Mouse (Mus musculus): ENCODE results near the gene Zc3hav1. TPM values are rescaled to one million over a fixed set of nuclear protein-coding genes. Genes with fewer than 3 reads are reported as not detected.
"Not testable (repeated sequence)": the region's sequence is repeated elsewhere in the genome, so short reads cannot be mapped to it uniquely, and the experiment has no call there.

The Zc3hav1 gene
- total RNA-seq (2015; ENCODE audit: low replicate concordance) (266 and 278 TPM in 2 replicates), total RNA-seq (2017; ENCODE audit: low replicate concordance) (348 and 360 TPM in 2 replicates)

DNA sequence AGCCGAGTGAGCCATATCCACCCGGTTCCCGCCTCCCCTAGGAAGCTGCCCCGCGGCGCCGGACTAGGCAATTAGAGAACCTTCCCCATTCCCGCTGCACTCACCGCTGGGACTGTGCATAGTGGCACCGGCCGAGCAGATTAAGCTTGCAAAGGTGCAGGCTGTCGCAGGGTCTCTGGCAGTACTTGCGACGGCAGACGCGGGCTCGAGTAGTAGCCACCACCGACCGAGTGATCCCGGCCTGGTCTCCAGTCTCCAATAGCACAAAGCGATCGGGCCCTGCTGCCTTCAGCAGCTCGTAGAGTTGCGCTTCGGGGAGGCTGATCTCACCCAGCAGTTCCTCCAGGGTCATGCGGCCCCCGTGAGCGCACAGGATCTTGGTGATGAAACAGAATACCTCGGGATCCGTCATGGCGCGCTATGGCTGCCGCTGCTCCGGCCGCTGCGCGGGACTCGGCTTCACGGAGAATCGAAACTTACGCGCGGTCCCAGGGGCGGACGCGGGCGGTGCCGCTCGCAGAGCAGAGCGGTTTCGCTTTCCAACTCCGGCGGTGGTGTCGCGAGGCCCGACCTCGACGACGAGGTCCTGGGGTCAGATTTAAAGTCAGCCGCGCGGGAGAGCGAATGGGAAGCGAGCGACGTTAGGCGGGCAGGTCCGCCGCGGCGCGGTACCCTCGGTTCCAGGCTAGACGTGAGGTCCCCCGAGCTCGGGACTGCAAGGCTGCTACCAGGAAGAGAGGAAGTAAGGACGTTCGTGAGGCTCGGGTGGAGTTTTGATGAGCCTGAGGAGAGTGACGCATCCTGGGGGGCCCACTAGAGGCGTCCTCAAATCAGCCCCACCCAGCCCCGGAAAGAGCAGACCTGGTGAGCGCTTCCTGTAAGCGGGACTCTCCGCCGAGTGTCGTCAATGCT, at the start of gene Zc3hav1:
Gene Zc3hav1 (minus strand): TSS at position 793 of the 912 bp plus-strand sequence.
- ATAC-seq (replicated peaks; ENCODE audit: low FRiP score, poor library complexity, severe bottlenecking) = peak; percentile 79

DNA sequence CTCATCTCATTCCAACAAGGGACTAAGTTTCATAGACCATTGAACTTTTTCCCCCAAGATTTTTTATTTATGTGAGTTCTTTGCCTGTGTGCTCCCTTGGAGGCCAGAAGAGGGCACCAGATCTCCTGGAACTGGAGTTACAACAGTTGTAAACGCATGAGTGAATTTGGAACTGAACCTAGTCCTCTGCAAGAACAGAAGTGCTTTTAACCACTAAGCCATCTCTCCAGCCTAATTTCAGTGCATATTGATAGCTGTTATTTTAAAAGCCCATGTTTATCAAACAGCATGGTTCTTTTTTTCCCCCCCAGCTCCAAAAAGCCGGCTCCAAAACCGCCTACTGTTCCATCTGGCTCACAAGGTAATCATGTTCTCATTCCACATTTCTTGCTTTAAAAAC, 35.3 kb upstream of the Zc3hav1 start:
- ATAC-seq (replicated peaks; ENCODE audit: low FRiP score, poor library complexity, severe bottlenecking) = peak; percentile 69; the same call in 1 of the 2 replicates

DNA sequence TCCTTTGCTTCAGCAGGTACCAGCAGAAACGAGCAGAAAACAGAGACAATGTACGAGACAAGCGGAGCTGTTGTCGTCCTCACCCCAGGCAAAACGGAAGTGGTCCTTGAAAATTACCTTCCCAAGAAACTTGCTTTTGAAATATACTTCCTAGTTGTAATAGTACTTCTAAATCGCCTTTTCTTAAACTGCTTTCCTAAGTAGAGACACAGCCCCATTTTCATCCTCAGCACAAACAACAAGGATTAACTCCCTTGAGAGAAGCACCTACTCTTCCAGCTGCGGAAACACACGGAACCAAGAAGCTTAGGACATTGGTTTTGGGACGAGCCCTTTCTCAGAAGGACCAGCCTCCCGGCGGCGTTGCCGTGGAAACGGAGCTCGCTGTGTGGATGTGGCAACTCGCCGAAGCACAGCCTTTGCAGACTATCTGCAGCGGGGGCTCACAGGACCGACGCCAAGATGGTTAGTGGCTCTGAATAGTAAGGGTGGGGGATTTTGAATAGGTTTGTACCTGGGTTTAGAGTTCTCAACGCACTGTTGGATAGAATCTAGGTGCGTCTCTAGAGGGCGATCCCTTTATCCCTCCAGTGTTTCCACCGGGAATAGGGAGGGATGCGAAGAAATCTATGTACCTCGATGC, 26.8 kb upstream of the Zc3hav1 start, which contains the start of gene Ttc26:
Gene Ttc26 (plus strand): TSS at position 341 of the 643 bp plus-strand sequence.
- ATAC-seq (replicated peaks; ENCODE audit: low FRiP score, poor library complexity, severe bottlenecking) = peak; percentile 99

DNA sequence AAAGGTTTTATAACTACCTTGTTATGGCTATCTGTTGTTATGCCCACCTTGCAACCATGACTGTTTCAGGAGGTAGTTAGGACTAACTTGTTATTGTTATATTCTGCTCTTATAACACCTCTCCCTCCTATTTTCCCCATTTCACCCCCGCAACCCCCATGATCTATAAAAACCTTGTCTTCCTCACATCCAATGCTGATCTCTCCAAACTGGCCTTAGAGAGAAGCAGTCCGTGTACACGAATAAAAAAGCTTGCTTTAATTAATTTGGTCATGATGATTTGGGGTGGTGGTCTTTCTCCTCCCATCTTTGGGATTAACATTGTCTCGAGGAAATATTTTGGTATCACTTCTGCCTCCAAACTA, 26.3 kb upstream of the Zc3hav1 start:
- ATAC-seq (replicated peaks; ENCODE audit: low FRiP score, poor library complexity, severe bottlenecking) = no peak

DNA sequence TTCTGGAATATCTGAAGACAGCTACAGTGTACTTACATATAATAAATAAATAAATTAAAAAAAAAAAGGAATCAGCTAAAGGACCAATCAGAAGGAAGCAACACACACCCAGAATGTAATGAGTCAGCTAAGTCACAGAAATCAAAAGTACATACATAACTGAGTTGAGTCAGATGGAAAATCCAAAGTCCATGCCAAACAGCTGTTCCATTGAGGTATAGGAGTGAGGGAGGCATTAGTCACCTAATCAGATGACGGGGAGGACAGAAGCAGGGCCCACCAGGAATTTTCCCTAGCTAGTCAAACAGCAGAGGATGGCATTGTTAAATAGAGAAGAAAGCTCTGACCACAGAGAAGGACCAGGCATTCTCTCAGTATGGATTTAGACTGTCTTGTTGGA, 19.9 kb upstream of the Zc3hav1 start:
- ATAC-seq (replicated peaks; ENCODE audit: low FRiP score, poor library complexity, severe bottlenecking) = no peak

DNA sequence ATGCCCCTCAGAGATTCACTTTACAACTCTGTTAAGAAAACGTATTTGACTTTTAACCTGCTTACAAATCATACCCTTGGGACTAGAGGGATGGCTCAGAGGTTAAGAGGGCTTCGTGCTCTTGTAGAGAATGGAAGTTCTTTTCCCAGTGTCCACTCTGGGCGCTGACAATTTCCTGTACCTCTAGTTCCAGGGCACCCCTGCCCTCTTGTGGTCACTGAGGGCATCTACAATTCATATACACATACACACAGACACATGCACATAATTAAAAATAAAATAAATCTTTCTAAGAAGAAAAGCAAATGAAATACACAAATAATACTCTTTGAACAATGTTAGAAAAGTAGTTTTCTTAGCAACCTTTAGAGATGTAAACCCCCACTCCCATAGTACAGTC, 15.5 kb upstream of the Zc3hav1 start:
- ATAC-seq (replicated peaks; ENCODE audit: low FRiP score, poor library complexity, severe bottlenecking) = no peak; the same call in 1 of the 2 replicates

DNA sequence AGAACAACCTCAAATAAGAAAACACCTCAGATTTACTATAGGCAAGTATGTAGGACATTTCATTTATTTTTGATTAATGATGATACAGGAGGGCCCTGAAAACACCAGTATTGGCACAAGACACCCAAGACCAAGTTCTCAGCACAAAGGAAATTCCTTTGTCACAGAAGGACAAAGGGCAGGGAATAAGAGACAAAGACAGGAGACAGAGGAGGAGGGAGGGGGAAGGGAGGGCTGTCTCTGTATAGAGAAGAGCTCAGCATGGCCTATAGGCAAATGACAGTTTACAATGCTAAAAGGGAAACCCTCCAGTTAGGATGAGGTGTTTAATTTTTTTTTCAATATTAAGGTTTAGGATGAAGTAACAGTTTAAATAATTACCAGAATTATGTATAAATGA, 9.7 kb upstream of the Zc3hav1 start:
- no peak for ATAC-seq (replicated peaks; ENCODE audit: low FRiP score, poor library complexity, severe bottlenecking)

DNA sequence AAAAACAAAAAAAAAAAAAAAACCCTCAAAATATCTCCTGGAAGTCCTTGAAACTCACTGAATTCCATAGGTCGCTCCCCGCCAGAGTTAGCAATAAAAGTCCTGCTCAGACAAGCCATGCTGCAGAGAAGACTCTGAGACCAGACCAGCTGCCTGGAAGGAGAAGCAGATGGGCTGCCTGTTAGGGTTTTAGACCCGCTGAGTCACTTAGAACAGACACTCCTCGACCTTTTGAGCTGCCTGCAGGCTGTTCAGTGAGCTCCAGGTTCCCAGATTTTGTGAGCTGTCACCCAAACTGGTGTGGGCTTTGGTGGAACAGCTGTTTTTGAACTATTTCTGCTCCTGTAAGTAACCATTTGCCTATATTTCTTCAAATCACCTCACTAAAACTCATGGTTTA, 9.0 kb upstream of the Zc3hav1 start:
- ATAC-seq (replicated peaks; ENCODE audit: low FRiP score, poor library complexity, severe bottlenecking) = no peak

DNA sequence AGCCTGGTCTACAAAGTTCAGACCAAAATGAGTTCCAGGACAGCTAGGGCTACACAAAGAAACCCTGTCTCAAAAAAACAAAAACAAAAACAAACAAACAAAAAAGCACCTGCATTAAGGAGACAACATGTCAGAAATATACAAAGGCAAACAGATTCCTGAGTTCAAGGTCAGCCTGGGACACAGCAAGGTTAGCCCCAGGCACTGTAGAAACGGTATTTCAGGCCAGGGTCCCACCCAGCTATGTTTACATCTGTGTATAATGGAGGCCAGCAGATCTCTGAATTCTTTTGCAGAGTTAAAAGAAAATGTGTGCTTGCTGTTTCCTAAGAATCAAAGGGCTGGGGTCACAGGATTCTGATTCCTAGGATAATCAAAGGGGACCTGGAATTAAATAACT, 7.5 kb upstream of the Zc3hav1 start:
- ATAC-seq (replicated peaks; ENCODE audit: low FRiP score, poor library complexity, severe bottlenecking) = no peak

DNA sequence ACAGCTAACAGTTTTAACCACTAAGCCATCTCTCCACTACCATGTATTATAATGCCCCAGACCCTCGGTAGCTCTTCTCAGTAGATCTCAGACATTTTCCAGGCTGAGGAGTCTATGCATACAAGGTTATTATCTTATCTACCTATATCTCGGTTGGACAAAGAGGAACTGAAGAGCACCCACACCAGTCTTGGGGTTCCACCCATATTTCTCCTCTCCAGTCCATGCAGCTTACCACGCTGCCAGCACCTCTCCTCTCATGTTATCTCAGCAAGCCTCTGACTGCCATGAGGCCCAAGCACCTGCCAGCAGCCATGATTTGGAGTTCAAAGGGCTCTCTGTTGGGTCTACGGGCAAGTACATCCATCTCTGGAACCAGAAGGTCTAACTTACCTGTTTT, 6.7 kb upstream of the Zc3hav1 start:
- no peak for ATAC-seq (replicated peaks; ENCODE audit: low FRiP score, poor library complexity, severe bottlenecking)

DNA sequence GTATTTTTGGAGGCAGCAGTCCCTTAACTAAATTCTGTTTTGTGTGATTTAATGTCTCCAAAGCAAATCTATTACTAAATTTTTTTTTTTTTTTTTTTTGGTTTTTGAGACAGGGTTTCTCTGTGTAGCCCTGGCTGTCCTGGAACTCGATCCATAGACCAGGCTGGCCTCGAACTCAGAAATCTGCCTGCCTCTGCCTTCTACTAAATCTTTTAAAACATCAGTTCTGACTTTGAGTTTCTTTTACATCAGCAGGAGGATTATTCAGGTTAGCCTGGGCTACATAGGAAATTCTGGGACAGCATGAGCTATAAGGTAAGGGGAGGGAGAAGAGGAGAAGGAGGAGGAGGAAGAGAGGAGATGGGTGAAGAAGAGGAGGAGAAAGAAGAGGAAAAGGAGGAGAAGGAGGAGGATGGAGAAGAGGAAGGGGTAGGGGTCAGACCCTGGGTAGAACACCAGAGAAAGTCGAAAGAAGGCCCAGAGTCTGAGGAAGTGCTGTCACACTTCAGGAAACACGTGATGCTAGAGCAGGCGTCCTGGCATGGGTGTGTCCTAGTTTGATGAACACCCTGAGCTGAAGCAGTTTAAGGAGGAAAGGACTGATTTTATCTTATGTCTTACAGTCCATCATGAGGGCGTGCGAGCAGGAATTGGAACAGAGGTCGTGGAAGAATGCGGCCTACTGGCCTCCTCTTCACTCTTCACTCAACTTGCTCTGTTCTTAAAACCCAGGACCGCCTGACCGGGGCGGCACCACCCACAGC, 5.5 kb upstream of the Zc3hav1 start:
- peak; percentile 89 for ATAC-seq (replicated peaks; ENCODE audit: low FRiP score, poor library complexity, severe bottlenecking)

DNA sequence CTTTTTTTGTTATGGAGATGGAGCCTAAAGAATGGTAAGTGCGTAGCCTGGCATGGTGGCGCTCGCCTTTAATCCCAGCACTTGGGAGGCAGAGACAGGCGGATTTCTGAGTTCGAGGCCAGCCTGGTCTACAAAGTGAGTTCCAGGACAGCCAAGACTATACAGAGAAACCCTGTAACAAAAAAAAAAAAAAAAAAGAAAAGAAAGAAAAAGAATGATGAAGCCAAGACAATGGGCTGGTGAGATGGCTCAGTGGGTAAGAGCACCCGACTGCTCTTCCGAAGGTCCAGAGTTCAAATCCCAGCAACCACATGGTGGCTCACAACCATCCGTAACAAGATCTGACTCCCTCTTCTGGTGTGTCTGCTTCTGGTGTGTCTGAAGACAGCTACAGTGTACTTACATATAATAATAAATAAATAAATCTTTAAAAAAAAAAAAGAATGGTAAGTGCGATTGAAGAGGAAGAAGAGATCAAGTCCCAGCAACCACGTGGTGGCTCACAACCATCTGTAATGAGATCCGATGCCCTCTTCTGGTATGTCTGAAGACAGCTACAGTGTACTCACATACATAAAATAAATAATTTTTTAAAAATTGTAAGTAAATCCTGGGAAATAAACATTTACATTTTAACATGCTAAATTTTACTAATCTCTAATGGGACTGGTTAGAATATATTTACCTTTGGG, 4.8 kb upstream of the Zc3hav1 start:
- ATAC-seq (replicated peaks; ENCODE audit: low FRiP score, poor library complexity, severe bottlenecking) = not testable (repeated sequence)

DNA sequence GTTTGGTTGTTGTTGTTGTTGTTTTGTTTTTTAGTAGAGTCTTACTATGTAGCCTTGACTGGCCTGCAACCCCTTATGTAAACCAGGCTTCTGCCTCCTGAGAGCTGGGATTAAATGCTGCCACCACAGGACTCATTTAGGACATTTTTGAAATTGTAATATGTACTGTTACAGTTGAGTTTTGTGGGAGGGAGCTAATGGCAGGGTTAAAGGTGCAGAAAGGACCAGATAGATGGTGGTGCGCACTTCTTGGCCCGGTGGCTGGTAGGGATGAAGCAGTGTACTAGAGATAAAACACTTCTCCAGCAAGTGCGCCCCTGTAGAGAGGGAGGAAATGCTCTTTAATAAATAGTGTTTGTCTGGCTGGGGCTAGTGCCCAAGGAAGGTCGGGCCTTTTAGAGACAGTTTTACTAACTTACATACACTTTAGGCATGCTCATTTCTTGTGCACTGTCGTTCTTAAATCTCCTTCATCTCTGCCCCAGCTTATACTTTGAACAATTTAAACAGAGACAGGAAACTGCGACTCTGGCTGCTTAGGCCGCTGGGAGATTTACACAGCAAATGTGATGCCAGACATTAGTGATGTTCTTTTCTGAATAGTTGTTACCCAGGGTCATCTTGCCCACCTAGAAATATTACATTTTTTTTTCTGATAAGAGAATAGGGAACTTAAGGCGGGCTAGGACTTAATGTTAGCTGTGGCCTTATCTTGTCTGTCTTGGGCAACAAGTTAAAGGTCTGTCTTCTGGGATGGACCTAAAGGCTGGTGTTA, 4.0 kb upstream of the Zc3hav1 start:
- ATAC-seq (replicated peaks; ENCODE audit: low FRiP score, poor library complexity, severe bottlenecking) = no peak

DNA sequence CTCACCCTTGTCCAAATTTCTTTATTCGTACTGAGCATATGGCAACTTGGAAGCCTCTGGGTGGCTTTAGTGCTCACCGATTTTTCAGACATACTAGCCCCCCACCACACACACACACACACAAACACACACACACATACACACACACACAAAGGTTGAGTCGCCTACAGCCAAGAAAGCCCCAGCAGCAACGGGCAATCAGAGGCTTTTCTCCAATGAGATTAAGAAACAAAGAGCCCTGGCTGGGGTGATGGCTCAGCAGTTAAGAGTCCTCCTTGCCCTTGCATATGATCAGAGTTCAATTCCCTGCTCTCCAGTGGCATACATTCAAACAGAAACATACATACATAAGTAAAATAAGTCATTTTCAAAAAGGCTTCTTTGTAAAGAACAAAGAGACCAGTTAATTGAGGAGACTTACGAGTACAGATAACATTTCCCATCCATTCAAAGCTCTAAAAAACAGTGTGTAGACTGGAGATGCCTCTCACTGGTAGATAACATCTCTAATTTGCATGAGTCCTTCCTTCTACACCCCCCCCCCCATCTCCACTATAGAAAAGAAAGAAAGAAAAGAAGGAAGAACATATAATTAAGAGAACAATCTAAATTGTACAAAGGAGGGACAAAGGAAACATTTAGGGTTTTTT, 3.3 kb upstream of the Zc3hav1 start:
- no peak for ATAC-seq (replicated peaks; ENCODE audit: low FRiP score, poor library complexity, severe bottlenecking)

DNA sequence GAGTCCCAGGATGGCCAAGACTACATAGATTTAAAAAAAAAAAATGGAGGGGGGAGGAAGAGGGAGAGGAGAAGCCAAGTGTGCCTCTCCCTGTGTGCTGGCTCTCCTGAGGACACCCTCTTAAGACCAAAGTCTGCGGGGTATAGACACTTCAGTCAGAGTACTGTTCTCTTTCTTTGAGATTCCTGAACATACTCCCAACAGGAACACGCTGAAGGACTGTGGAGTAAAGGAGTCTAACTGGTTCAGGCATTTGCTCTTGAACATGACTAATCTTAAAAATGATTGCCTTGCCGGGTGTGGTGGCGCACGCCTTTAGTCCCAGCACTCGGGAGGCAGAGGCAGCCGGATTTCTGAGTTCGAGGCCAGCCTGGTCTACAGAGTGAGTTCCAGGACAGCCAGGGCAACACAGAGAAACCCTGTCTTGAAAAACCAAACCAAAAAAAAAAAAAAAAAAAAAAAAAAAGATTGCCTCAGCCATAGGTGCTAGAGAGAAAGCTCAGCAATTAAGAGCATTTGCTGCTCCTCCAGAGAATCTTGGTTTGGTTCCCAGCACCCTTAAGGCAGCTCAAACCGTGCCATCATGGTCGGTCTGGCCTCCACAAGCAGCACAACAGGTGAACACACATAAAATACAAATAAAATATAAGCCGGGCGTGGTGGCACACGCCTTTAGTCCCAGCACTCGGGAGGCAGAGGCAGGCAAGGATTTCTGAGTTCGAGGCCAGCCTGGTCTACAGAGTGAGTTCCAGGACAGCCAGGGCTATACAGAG, 2.4 kb upstream of the Zc3hav1 start:
- ATAC-seq (replicated peaks; ENCODE audit: low FRiP score, poor library complexity, severe bottlenecking) = not testable (repeated sequence)

DNA sequence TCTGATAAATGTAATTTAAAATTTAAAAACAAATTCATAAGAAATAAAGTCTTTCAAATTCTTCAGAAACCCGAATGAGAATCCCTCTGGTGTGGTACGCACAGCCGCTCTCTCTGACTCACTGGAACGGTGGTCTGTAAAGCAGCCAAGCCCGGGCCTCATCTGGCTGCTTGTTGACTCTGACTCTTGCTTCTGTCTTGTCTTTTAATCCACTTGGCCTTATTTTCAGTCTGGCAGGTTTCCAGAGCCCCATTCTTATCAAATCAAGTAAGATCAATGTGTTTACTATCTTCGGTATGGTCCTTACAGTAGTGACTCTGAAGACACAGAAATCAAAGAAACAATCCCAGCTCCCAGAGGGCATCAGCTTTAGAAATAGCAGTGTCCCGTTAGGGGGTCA, 1.5 kb upstream of the Zc3hav1 start:
- no peak for ATAC-seq (replicated peaks; ENCODE audit: low FRiP score, poor library complexity, severe bottlenecking)

DNA sequence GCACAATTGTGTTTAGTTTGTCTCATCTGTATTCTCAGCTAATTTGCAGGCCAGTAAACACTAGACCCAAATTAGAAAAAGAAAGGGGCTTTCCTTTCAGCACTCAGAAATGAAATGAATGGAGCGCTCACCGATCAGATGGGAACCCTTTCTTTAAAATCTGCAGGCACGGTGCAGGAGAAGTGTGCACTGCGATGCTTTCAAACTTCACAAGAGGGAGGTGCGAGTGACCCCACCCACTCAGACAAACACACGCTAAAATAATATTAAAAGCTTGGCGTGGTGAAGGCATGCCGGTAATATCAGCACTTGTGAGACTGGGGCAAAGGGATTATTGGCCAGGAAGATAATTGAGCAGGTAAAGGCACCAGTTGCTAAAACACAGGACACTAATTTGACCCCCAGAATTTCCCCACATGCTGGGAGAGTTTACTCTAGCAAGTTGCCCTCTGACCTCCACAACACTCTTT, 986 bp upstream of the Zc3hav1 start:
- ATAC-seq (replicated peaks; ENCODE audit: low FRiP score, poor library complexity, severe bottlenecking) = no peak

Data from erythroblast, adult 5-6 weeks (primary cell).